Mouse (Mus musculus): ENCODE results near the gene Sspo.

Sspo gene

DNA sequence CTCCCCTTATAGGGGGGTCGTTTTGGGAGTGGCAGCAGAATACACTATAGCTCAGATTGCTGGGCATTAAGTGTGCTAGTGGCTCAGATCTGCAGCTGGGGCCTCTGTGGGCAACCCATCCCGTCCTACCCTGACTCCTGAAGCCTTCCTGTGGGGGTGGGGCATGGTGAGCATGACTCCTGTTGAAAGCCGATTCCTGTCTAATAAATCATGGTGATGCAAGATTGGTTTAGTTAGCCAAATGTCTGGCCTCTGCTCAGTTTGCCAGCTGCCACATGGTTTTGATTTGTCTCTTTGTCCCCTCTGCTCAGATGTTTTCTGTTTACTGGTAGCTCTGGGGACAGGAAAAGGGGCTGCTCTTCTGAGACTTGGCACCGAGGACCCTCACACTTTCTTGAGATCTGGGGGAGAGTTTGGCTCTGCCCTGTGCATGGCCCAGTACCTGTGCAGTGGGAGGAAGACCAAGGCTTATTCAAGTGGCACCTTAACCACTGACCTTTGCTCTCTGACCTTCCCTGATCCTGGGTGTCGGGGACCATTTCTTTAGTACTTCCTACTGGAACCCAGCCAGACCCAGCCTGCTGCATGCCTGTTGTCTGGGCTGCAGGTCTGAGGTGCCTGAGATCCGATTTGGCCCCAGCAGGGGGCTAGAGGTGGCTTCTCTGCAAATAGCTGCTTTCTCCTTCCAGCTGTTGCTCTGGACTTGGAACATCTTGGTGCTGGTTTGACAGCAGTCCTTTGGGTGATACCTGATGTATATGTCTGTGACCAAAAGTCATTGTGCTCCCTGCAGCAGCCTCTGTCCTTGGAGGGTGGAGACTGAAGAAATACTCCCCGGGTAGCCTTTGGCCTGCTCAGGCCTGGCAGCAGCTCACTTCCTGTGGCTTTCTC lies 93.8 kb downstream of the Sspo start:
- DNase-seq, result peak; percentile 30

DNA sequence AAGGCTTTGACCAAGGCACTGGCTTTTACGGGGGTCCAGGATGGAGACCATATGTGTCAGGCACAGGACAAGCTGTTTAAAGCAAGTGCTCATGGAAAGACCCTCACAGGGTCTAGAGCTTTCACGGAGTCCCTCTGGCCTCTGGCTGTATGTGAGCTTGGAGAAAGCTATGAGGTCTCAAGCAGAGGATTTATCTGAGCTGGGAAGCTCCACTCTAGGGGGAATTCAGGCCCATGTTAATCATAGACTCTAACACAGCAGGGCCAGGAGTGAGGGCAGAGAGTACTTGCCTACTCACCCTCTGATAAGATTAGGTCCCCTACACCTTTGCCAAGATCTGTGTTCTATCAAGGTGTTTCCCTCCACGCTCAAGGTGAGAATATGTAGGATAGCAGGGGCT lies 94.6 kb downstream of the Sspo start:
- DNase-seq, result no peak

GRCm38 (mm10) chr6:48545251-48545650 lies 97.2 kb downstream of the Sspo start:
- DNase-seq, result no peak

GRCm38 (mm10) chr6:48546271-48546670 lies 98.2 kb downstream of the Sspo start:
- peak; percentile 57 for DNase-seq

GRCm38 (mm10) chr6:48546858-48547257 lies 98.8 kb downstream of the Sspo start:
- DNase-seq, result peak; percentile 34

DNA sequence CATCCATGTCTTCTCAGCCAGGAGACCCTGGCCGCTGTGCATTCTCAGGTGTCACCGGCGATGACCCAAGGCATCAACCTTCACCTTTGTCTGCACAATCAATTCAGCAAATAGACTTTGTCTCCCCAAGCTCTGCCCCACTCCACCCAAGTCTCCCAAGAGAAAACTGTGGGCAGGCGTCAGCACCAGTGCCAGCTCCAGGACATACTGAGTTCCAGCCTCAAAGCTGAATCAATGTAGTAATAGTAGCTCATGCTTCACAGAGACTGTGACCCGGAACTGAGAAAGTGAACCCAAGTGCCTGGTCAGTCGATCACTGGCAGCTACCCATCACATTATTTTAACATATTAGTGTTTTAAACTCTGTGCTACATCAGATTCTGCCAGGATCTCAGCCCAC lies 100.3 kb downstream of the Sspo start:
- DNase-seq, result no peak

All from lung, postnatal 14 days (tissue).